Mouse (Mus musculus) liver, postnatal 0 days (tissue): ENCODE results near the gene Pitpnm1.

Experiments used
- CTCF ChIP-seq: sonication (generic); IDR thresholded peaks from 2 replicates; pipeline ENCODE4 v1.5.1; 2016; ENCODE audit warnings: antibody characterized with exemption, low read depth
- EP300 ChIP-seq: IDR thresholded peaks from 2 replicates; pipeline ENCODE4 v1.6.1; 2016; ENCODE audit warnings: antibody characterized with exemption, low read depth, mild to moderate bottlenecking

- TF ChIP-seq CTCF (no peak), EP300 (no peak)
These were observed 47.2 kb downstream of the Pitpnm1 start for GRCm38 (mm10) chr19:4147022-4147405.
